Mouse (Mus musculus) myocyte (in vitro differentiated cells): ENCODE results near the gene Cdyl2. TPM values are rescaled to one million over a fixed set of nuclear protein-coding genes. Genes with fewer than 3 reads are reported as not detected.

Source experiments
- H3K27me3 ChIP-seq: one replicate; pipeline ENCODE4 v1.6.1; 2011; ENCODE audit not compliant: control insufficient read depth, insufficient read depth, insufficient read length
- H3K36me3 ChIP-seq: one replicate; pipeline ENCODE4 v1.6.1; 2011; ENCODE audit not compliant: control insufficient read depth, insufficient read depth
- H3K4me2 ChIP-seq: one replicate; pipeline ENCODE4 v1.6.1; 2011; ENCODE audit warnings: low read depth, control low read depth
- H3K4me3 ChIP-seq: one replicate; pipeline ENCODE4 v1.5.1; 2011; ENCODE audit warnings: mild to moderate bottlenecking, control low read depth, moderate library complexity
- H3K79me2 ChIP-seq: one replicate; pipeline ENCODE4 v1.6.1; 2011; ENCODE audit not compliant: control insufficient read depth, insufficient read depth
- H3ac ChIP-seq: one replicate; pipeline ENCODE4 v1.6.1; 2011; ENCODE audit not compliant: control insufficient read depth, insufficient read length
- CEBPB ChIP-seq: IDR thresholded peaks from 2 replicates; pipeline ENCODE4 v1.6.1; 2011; ENCODE audit warnings: mild to moderate bottlenecking, moderate library complexity; ENCODE audit not compliant: poor library complexity, insufficient read depth, severe bottlenecking
- E2F4 ChIP-seq: IDR thresholded peaks from one replicate; pipeline ENCODE4 v1.6.1; 2011; ENCODE audit warnings: mild to moderate bottlenecking, control low read depth, moderate library complexity; ENCODE audit not compliant: insufficient read depth
- MAX ChIP-seq: IDR thresholded peaks from one replicate; pipeline ENCODE4 v1.6.1; 2011; ENCODE audit warnings: low read depth, mild to moderate bottlenecking, control low read depth
- MYOD1 ChIP-seq, 3 experiments: IDR thresholded peaks; one replicate each; pipeline ENCODE4 v1.6.1; 2011; ENCODE audit warnings: control low read depth in 2 of 3, low read depth in 2 of 3, mild to moderate bottlenecking in 2 of 3, moderate library complexity in 1 of 3; ENCODE audit not compliant: insufficient read length in 2 of 3, control insufficient read depth in 1 of 3
- MYOG ChIP-seq, 3 experiments: IDR thresholded peaks; one replicate each; pipeline ENCODE4 v1.6.1; 2011; ENCODE audit warnings: control low read depth in 2 of 3, low read depth in 2 of 3, mild to moderate bottlenecking in 2 of 3; ENCODE audit not compliant: insufficient read length in 2 of 3, control insufficient read depth in 1 of 3, insufficient read depth in 1 of 3
- POLR2A ChIP-seq: IDR thresholded peaks from one replicate; pipeline ENCODE4 v1.6.1; 2011; ENCODE audit warnings: low read depth, mild to moderate bottlenecking, control low read depth, moderate library complexity; ENCODE audit not compliant: insufficient read length
- POLR2AphosphoS2 ChIP-seq: IDR thresholded peaks from one replicate; pipeline ENCODE4 v1.6.1; 2011; ENCODE audit warnings: low read depth, control low read depth; ENCODE audit not compliant: insufficient read length
- REST ChIP-seq: IDR thresholded peaks from one replicate; pipeline ENCODE4 v1.6.1; 2011; ENCODE audit warnings: mild to moderate bottlenecking, control low read depth, moderate library complexity; ENCODE audit not compliant: insufficient read depth, insufficient read length
- SRF ChIP-seq: IDR thresholded peaks from one replicate; pipeline ENCODE4 v1.6.1; 2011; ENCODE audit warnings: low read depth; ENCODE audit not compliant: control insufficient read depth, insufficient read length
- TCF12 ChIP-seq: IDR thresholded peaks from one replicate; pipeline ENCODE4 v1.6.1; 2011; ENCODE audit warnings: mild to moderate bottlenecking, control low read depth; ENCODE audit not compliant: poor library complexity, insufficient read depth, severe bottlenecking
- TCF3 ChIP-seq: IDR thresholded peaks from one replicate; pipeline ENCODE4 v1.6.1; 2011; ENCODE audit warnings: low read depth, control low read depth; ENCODE audit not compliant: insufficient read length
- USF1 ChIP-seq: IDR thresholded peaks from one replicate; pipeline ENCODE4 v1.6.1; 2011; ENCODE audit warnings: low read depth, mild to moderate bottlenecking, control low read depth, moderate library complexity
- polyA plus RNA-seq: library from polyadenylated mRNA; unstranded; fragments of >200 nt; fragmentation: generic; extraction: Trizol; gene quantifications from one replicate; pipeline ENCODE4 v1.2.1, GENCODE M21; 2012; ENCODE audit warnings: missing spikeins

Gene Cdyl2
- polyA plus RNA-seq, 1 experiment = 0.96 TPM

DNA sequence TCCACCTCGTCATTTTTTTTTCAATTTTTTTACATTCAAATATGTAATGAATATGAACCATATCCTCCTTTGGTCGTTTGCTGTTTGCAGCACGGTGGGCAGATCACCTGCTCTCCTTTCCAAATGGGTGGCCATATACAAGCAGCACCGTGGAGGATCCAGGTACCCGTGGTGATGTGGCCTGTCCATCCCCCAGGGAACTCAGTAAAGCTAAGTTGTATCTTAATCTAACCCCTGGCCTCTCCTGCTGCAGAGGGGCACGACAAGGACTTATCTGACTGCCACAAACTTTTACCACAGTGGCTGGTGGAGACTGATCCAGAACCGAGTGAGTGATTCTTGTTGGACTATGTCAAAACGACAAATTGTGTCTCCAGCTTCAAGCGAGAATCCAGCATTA lies 1.4 kb upstream of the Cdyl2 start:
- Histone ChIP-seq H3K4me2 (no peak overlapping the region), H3K27me3 (no peaks in the 10 kb centered on the region), H3K79me2 (no peaks in the 10 kb centered on the region), H3ac (no peak overlapping the region), H3K36me3 (no peaks in the 10 kb centered on the region), H3K4me3 (no peak overlapping the region)
- TF ChIP-seq POLR2AphosphoS2 (no peak), CEBPB (no peak), SRF (no peak), MYOD1 (IDR thresholded peaks at IDR 0.05; ENCODE audit: control insufficient read depth in 1 of 3, insufficient read length in 2 of 3, low read depth in 2 of 3) (no peak), REST (no peak), TCF12 (no peak), TCF3 (no peak), MAX (no peak), MYOG (IDR thresholded peaks at IDR 0.05; ENCODE audit: control insufficient read depth in 1 of 3, insufficient read depth in 1 of 3, insufficient read length in 2 of 3, low read depth in 2 of 3) (no peak), E2F4 (no peak), POLR2A (no peak)

GRCm38 (mm10) chr8:116733648-116734014 lies 840 bp upstream of the Cdyl2 start:
- H3K4me3 ChIP-seq = no peak overlapping the region
- no peak overlapping the region for H3ac ChIP-seq
- no peaks in the 10 kb centered on the region for H3K36me3 ChIP-seq
- TF ChIP-seq TCF3 = no peak
- TF ChIP-seq MYOG (IDR thresholded peaks at IDR 0.05; ENCODE audit: control insufficient read depth in 1 of 3, insufficient read depth in 1 of 3, insufficient read length in 2 of 3, low read depth in 2 of 3) = no peak
- TF ChIP-seq USF1 = no peak
- no peak for TF ChIP-seq POLR2A
- no peaks in the 10 kb centered on the region for H3K79me2 ChIP-seq
- no peaks in the 10 kb centered on the region for H3K27me3 ChIP-seq
- H3K4me2 ChIP-seq = no peak overlapping the region

- no peak for TF ChIP-seq E2F4
- no peak for TF ChIP-seq TCF3
- no peak for TF ChIP-seq CEBPB
- no peak for TF ChIP-seq MAX
- TF ChIP-seq MYOD1 (IDR thresholded peaks at IDR 0.05; ENCODE audit: control insufficient read depth in 1 of 3, insufficient read length in 2 of 3, low read depth in 2 of 3) = no peak
- no peak for TF ChIP-seq SRF
- no peak for TF ChIP-seq POLR2A
- TF ChIP-seq MYOG (IDR thresholded peaks at IDR 0.05; ENCODE audit: control insufficient read depth in 1 of 3, insufficient read depth in 1 of 3, insufficient read length in 2 of 3, low read depth in 2 of 3) = no peak
Measured at GRCm38 (mm10) chr8:116731976-116732683, 661 bp downstream of the Cdyl2 start.

DNA sequence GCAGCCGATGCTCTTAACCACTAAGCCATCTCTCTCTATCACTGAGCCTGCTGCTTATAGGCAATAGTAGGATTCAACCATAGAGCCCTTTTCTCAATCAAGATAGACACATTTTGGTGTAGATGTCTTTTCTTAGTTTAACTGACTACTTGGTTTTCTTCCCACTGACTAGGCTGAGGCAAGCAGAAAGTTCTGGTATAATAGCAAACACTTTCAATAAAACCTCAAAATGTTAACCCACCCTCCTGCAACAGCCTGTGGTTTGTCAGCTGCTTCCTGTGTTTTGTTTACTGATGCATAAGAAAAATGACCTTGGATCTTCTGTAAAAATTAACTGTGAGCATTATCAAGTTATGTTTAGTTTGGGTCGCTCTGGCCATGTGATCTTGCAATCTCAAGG lies 11.3 kb downstream of the Cdyl2 start:
- no peaks in the 10 kb centered on the region for H3K79me2 ChIP-seq
- H3K27me3 ChIP-seq = no peaks in the 10 kb centered on the region
- no peak overlapping the region for H3ac ChIP-seq
- no peaks in the 10 kb centered on the region for H3K36me3 ChIP-seq
- TF ChIP-seq MAX (no peak), MYOD1 (IDR thresholded peaks at IDR 0.05; ENCODE audit: control insufficient read depth in 1 of 3, insufficient read length in 2 of 3, low read depth in 2 of 3) (no peak), TCF12 (no peak), POLR2AphosphoS2 (no peak), MYOG (IDR thresholded peaks at IDR 0.05; ENCODE audit: control insufficient read depth in 1 of 3, insufficient read depth in 1 of 3, insufficient read length in 2 of 3, low read depth in 2 of 3) (no peak), E2F4 (no peak), TCF3 (no peak), CEBPB (no peak), SRF (no peak), REST (no peak), POLR2A (no peak), USF1 (no peak)
- no peak overlapping the region for H3K4me2 ChIP-seq
- H3K4me3 ChIP-seq = no peak overlapping the region

More at GRCm38 (mm10) chr8:116731976-116732683, 661 bp downstream of the Cdyl2 start:
- Histone ChIP-seq H3K4me3 (no peak overlapping the region), H3K4me2 (peak overlapping the region; percentile 12), H3K27me3 (no peaks in the 10 kb centered on the region), H3ac (no peak overlapping the region), H3K36me3 (no peaks in the 10 kb centered on the region), H3K79me2 (no peaks in the 10 kb centered on the region)

DNA sequence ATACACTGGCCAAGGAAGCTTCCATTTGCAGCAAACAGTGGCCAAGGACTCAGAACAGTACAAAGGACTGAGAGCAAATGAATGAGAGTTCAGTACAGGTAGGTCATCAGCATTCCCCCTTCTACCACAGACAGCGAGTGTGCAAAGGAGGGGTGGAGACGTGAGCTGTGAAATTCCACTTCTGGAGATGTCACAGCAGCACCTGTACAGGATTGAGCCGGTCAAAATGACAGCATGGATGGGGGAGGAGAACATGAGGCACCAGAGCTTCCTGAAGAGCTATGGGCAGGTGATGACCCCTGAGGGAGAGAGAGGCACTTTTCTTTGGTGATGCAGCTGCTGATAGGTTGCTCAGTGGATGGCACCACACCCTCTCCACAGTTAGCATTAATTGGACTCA lies 25.3 kb downstream of the Cdyl2 start:
- Histone ChIP-seq H3K79me2 (no peaks in the 10 kb centered on the region), H3ac (no peak overlapping the region), H3K27me3 (no peaks in the 10 kb centered on the region), H3K4me2 (no peak overlapping the region), H3K4me3 (no peak overlapping the region), H3K36me3 (no peaks in the 10 kb centered on the region)
- TF ChIP-seq TCF12 = no peak
- no peak for TF ChIP-seq POLR2AphosphoS2
- no peak for TF ChIP-seq MYOG (IDR thresholded peaks at IDR 0.05; ENCODE audit: control insufficient read depth in 1 of 3, insufficient read depth in 1 of 3, insufficient read length in 2 of 3, low read depth in 2 of 3)
- TF ChIP-seq CEBPB = no peak
- no peak for TF ChIP-seq USF1
- TF ChIP-seq REST = no peak
- TF ChIP-seq SRF = no peak
- no peak for TF ChIP-seq MAX
- no peak for TF ChIP-seq POLR2A
- no peak for TF ChIP-seq TCF3
